Mouse (Mus musculus) MEL (cell line): Measurements from ENCODE around the gene Tnfrsf21. TPM values are rescaled to one million over a fixed set of nuclear protein-coding genes. Genes with fewer than 3 reads are reported as not detected.

ENCODE experiments used
- DNase-seq: peaks from one replicate; pipeline ENCODE4 v3.0.0; 2011; ENCODE audit warnings: low read depth, low spot score
- H3K27ac ChIP-seq: 2 replicates; pipeline ENCODE4 v1.5.1; 2012; ENCODE audit warnings: low read depth, mild to moderate bottlenecking, control low read depth, low read length, moderate library complexity; ENCODE audit not compliant: control insufficient read depth
- H3K27me3 ChIP-seq, 2 experiments: fragments of 150-350 bp in 1 of 2; sonication (generic) in 1 of 2; 2 replicates each; pipeline ENCODE4 v1.6.1; 2012; ENCODE audit warnings: low read length in 2 of 2, mild to moderate bottlenecking in 2 of 2, improper control_type of control experiment in 1 of 2, moderate library complexity in 1 of 2; ENCODE audit not compliant: insufficient read depth in 2 of 2, control insufficient read depth in 1 of 2
- H3K36me3 ChIP-seq, 2 experiments: 2 replicates each; pipeline ENCODE4 v1.6.1; 2012 to 2014; ENCODE audit warnings: low read length in 2 of 2, improper control_type of control experiment in 1 of 2, inconsistent platforms in 1 of 2, mild to moderate bottlenecking in 1 of 2; ENCODE audit not compliant: insufficient read depth in 2 of 2, control insufficient read depth in 1 of 2
- H3K4me1 ChIP-seq, 2 experiments: fragments of 150-350 bp in 1 of 2; sonication (generic) in 1 of 2; 2 replicates each; pipeline ENCODE4 v1.6.1; 2012; ENCODE audit warnings: low read length in 2 of 2, improper control_type of control experiment in 1 of 2, mild to moderate bottlenecking in 1 of 2; ENCODE audit not compliant: insufficient read depth in 2 of 2, control insufficient read depth in 1 of 2
- H3K4me3 ChIP-seq, 2 experiments: fragments of 150-350 bp in 1 of 2; sonication (generic) in 1 of 2; 2 replicates each; pipeline ENCODE4 v1.5.1; 2012; ENCODE audit warnings: low read depth in 2 of 2, low read length in 2 of 2, mild to moderate bottlenecking in 2 of 2, moderate library complexity in 2 of 2, control low read depth in 1 of 2, improper control_type of control experiment in 1 of 2; ENCODE audit not compliant: control insufficient read depth in 1 of 2, insufficient read depth in 1 of 2
- H3K79me2 ChIP-seq: 2 replicates; pipeline ENCODE4 v1.6.1; 2012; ENCODE audit warnings: mild to moderate bottlenecking, low read length, moderate library complexity; ENCODE audit not compliant: control insufficient read depth, poor library complexity, insufficient read depth
- H3K9ac ChIP-seq: 2 replicates; pipeline ENCODE4 v1.6.1; 2012; ENCODE audit warnings: low read depth, mild to moderate bottlenecking, control low read depth, low read length, moderate library complexity; ENCODE audit not compliant: control insufficient read depth, poor library complexity, severe bottlenecking
- H3K9me3 ChIP-seq: fragments of 150-350 bp; sonication (generic); replicated peaks from 2 replicates; pipeline ENCODE4 v1.6.1; 2012; ENCODE audit warnings: mild to moderate bottlenecking, low read length, improper control_type of control experiment, moderate library complexity; ENCODE audit not compliant: insufficient read depth
- CTCF ChIP-seq, 3 experiments: IDR thresholded peaks in 2 of 3; conservative IDR thresholded peaks in 1 of 3; 2 replicates each; pipeline ENCODE4 v1.5.1; 2011 to 2012; ENCODE audit warnings: low read length in 3 of 3, low read depth in 2 of 3, mild to moderate bottlenecking in 2 of 3, improper control_type of control experiment in 1 of 3, inconsistent platforms in 1 of 3, mixed read lengths in 1 of 3, moderate library complexity in 1 of 3; ENCODE audit not compliant: control insufficient read depth in 1 of 3, insufficient read depth in 1 of 3, poor library complexity in 1 of 3, severe bottlenecking in 1 of 3
- EP300 ChIP-seq, 2 experiments: IDR thresholded peaks; 2 replicates each; pipeline ENCODE4 v1.6.1; 2011; ENCODE audit warnings: improper control_type of control experiment in 2 of 2, low read length in 2 of 2, low read depth in 1 of 2, mild to moderate bottlenecking in 1 of 2
- ETS1 ChIP-seq: IDR thresholded peaks from 2 replicates; pipeline ENCODE4 v1.6.1; 2012; ENCODE audit warnings: low read depth, mild to moderate bottlenecking, inconsistent platforms, low read length, improper control_type of control experiment, moderate library complexity
- GABPA ChIP-seq: IDR thresholded peaks from 2 replicates; pipeline ENCODE4 v1.6.1; 2012; ENCODE audit warnings: low read depth, mild to moderate bottlenecking, inconsistent platforms, low read length, improper control_type of control experiment, moderate library complexity
- KAT2A ChIP-seq: conservative IDR thresholded peaks from 2 replicates; pipeline ENCODE4 v1.6.1; 2012; ENCODE audit warnings: low read depth, low read length, improper control_type of control experiment, inconsistent platforms
- MAX ChIP-seq: IDR thresholded peaks from 2 replicates; pipeline ENCODE4 v1.6.1; 2011; ENCODE audit warnings: low read length, improper control_type of control experiment
- MXI1 ChIP-seq: IDR thresholded peaks from 2 replicates; pipeline ENCODE4 v1.6.1; 2011; ENCODE audit warnings: mild to moderate bottlenecking, low read depth, low read length, improper control_type of control experiment
- MYB ChIP-seq: IDR thresholded peaks from 2 replicates; pipeline ENCODE4 v1.6.1; 2011; ENCODE audit warnings: mild to moderate bottlenecking, low read depth, low read length, improper control_type of control experiment
- NRF1 ChIP-seq: IDR thresholded peaks from 2 replicates; pipeline ENCODE4 v1.6.1; 2014; ENCODE audit warnings: low read depth, mild to moderate bottlenecking, inconsistent platforms, low read length, improper control_type of control experiment, moderate library complexity; ENCODE audit not compliant: poor library complexity, insufficient read depth, severe bottlenecking
- POLR2AphosphoS5 ChIP-seq: IDR thresholded peaks from 2 replicates; pipeline ENCODE4 v1.6.1; 2012; ENCODE audit warnings: low read depth, borderline replicate concordance, mild to moderate bottlenecking, inconsistent platforms, low read length, moderate library complexity, mixed read lengths
- TAL1 ChIP-seq: IDR thresholded peaks from 2 replicates; pipeline ENCODE4 v1.6.1; 2012; ENCODE audit warnings: mild to moderate bottlenecking, inconsistent platforms, low read length, moderate library complexity, mixed read lengths
- TBP ChIP-seq: IDR thresholded peaks from 2 replicates; pipeline ENCODE4 v1.8.0; 2011; ENCODE audit warnings: low read depth, low read length, improper control_type of control experiment
- TCF12 ChIP-seq: IDR thresholded peaks from 2 replicates; pipeline ENCODE4 v1.6.1; 2014; ENCODE audit warnings: low read depth, mild to moderate bottlenecking, inconsistent platforms, low read length, improper control_type of control experiment, moderate library complexity
- USF2 ChIP-seq, 2 experiments: IDR thresholded peaks; 2 replicates each; pipeline ENCODE4 v1.6.1; 2011 to 2012; ENCODE audit warnings: improper control_type of control experiment in 2 of 2, low read length in 2 of 2, borderline replicate concordance in 1 of 2, inconsistent platforms in 1 of 2, low read depth in 1 of 2, mild to moderate bottlenecking in 1 of 2; ENCODE audit not compliant: insufficient read depth in 1 of 2
- ZC3H11A ChIP-seq: IDR thresholded peaks from 2 replicates; pipeline ENCODE4 v1.6.1; 2012; ENCODE audit warnings: low read depth, mild to moderate bottlenecking, inconsistent platforms, low read length, improper control_type of control experiment
- ZKSCAN1 ChIP-seq: IDR thresholded peaks from 2 replicates; pipeline ENCODE4 v1.6.1; 2012; ENCODE audit warnings: low read depth, mild to moderate bottlenecking, inconsistent platforms, low read length, improper control_type of control experiment, moderate library complexity
- ZMIZ1 ChIP-seq: IDR thresholded peaks from 2 replicates; pipeline ENCODE4 v1.6.1; 2012; ENCODE audit warnings: low read depth, mild to moderate bottlenecking, inconsistent platforms, low read length, improper control_type of control experiment, moderate library complexity
- polyA plus RNA-seq, 2 experiments: library from polyadenylated mRNA; stranded (reverse) in 1 of 2; unstranded in 1 of 2; fragments of >175 nt in 1 of 2; fragments of >200 nt in 1 of 2; gene quantifications; 2 replicates each; pipeline versions ENCODE4 v1.2.1 to v1.2.4; 2012; ENCODE audit warnings: low replicate concordance in 2 of 2, low read depth in 1 of 2; ENCODE audit not compliant: insufficient read length in 2 of 2, insufficient read depth in 1 of 2, missing spikeins in 1 of 2
- total RNA-seq: library from RNA; depleted of rRNA; stranded (reverse); fragments of 300-350 nt; gene quantifications from 2 replicates; pipeline ENCODE4 v1.2.3, GENCODE M21; 2012

The Tnfrsf21 gene
- total and polyA plus RNA-seq, 3 experiments, result not detected

GRCm38 (mm10) chr17:43136720-43137119, 120.4 kb downstream of the Tnfrsf21 start:
- no peak for DNase-seq
- H3K36me3 ChIP-seq, result no peaks in the 10 kb centered on the region
- H3K4me1 ChIP-seq, result no peaks in the 10 kb centered on the region
- H3K4me3 ChIP-seq, result no peak overlapping the region
- no peaks in the 10 kb centered on the region for H3K27me3 ChIP-seq
- no peak overlapping the region for H3K27ac ChIP-seq
- H3K79me2 ChIP-seq, result no peaks in the 10 kb centered on the region
- TF ChIP-seq MXI1 (no peak), POLR2AphosphoS5 (no peak), MAX (no peak), ETS1 (no peak)
- TF ChIP-seq, all 39 proteins: peak for 0
- Histone ChIP-seq H3K9ac (no peak overlapping the region), H3K9me3 (no peaks in the 10 kb centered on the region)

GRCm38 (mm10) chr17:43137838-43138237, 121.5 kb downstream of the Tnfrsf21 start:
- TF ChIP-seq ZC3H11A, result no peak
- no peak for TF ChIP-seq CTCF (IDR thresholded peaks at IDR 0.05 in 2 of 3, conservative IDR thresholded peaks at IDR 0.05 in 1 of 3; ENCODE audit: control insufficient read depth in 1 of 3, insufficient read depth in 1 of 3, low read depth in 2 of 3, low read length in 3 of 3, poor library complexity in 1 of 3, severe bottlenecking in 1 of 3)
- TF ChIP-seq MYB, result no peak
- no peak for TF ChIP-seq GABPA
- TF ChIP-seq ZMIZ1, result no peak
- TF ChIP-seq EP300 (IDR thresholded peaks at IDR 0.05; ENCODE audit: low read depth in 1 of 2, low read length in 2 of 2), result no peak
- no peak for TF ChIP-seq USF2 (IDR thresholded peaks at IDR 0.05; ENCODE audit: borderline replicate concordance in 1 of 2, insufficient read depth in 1 of 2, low read depth in 1 of 2, low read length in 2 of 2)
- no peak for TF ChIP-seq KAT2A
- no peak for TF ChIP-seq MAX
- TF ChIP-seq TCF12, result no peak
- TF ChIP-seq ZKSCAN1, result no peak
- no peak for TF ChIP-seq TAL1
- TF ChIP-seq ETS1, result no peak
- TF ChIP-seq TBP, result no peak
- no peak for TF ChIP-seq MXI1
- no peak for TF ChIP-seq NRF1
- TF ChIP-seq, all 39 proteins: peak for 0
- no peaks in the 10 kb centered on the region for H3K79me2 ChIP-seq
- no peak overlapping the region for H3K9ac ChIP-seq
- no peak overlapping the region for H3K4me3 ChIP-seq
- no peaks in the 10 kb centered on the region for H3K36me3 ChIP-seq
- no peak overlapping the region for H3K27ac ChIP-seq
- H3K9me3 ChIP-seq, result no peaks in the 10 kb centered on the region
- no peaks in the 10 kb centered on the region for H3K27me3 ChIP-seq
- no peaks in the 10 kb centered on the region for H3K4me1 ChIP-seq
- no peak for DNase-seq
